Mouse (Mus musculus) midbrain, embryonic 16.5 days (tissue): ENCODE measurements around the gene Tfap2a. TPM values are rescaled to one million over a fixed set of nuclear protein-coding genes. Genes with fewer than 3 reads are reported as not detected.
A peak's percentile ranks its signal among the peaks of the same experiment; 100 is the strongest.

Experiments used
- ATAC-seq: fragments of 200-750 bp; cut with Nextera tagmentation; 2 replicates; pipeline ENCODE4 v1.8.0; 2017; ENCODE audit warnings: moderate TSS enrichment
- H3K27ac ChIP-seq: fragments of 300-500 bp; sonication (generic); 2 replicates; pipeline ENCODE4 v1.5.1; 2014; ENCODE audit warnings: mild to moderate bottlenecking, low read length, mixed read lengths
- H3K27me3 ChIP-seq: fragments of 300-500 bp; sonication (generic); 2 replicates; pipeline ENCODE4 v1.6.1; 2014; ENCODE audit warnings: low read depth, low read length, mixed read lengths; ENCODE audit not compliant: control insufficient read depth, insufficient read depth
- H3K36me3 ChIP-seq: fragments of 300-500 bp; sonication (generic); 2 replicates; pipeline ENCODE4 v1.6.1; 2014; ENCODE audit warnings: mild to moderate bottlenecking, low read length, moderate library complexity, mixed read lengths; ENCODE audit not compliant: control insufficient read depth, insufficient read depth
- H3K4me1 ChIP-seq: fragments of 300-500 bp; sonication (generic); 2 replicates; pipeline ENCODE4 v1.6.1; 2014; ENCODE audit warnings: mild to moderate bottlenecking, low read length, mixed read lengths; ENCODE audit not compliant: control insufficient read depth, insufficient read depth
- H3K4me2 ChIP-seq: fragments of 300-500 bp; sonication (generic); 2 replicates; pipeline ENCODE4 v1.6.1; 2014; ENCODE audit warnings: mild to moderate bottlenecking, low read length, mixed read lengths
- H3K4me3 ChIP-seq: fragments of 300-500 bp; sonication (generic); 2 replicates; pipeline ENCODE4 v1.5.1; 2014; ENCODE audit warnings: low read depth, mild to moderate bottlenecking, low read length, moderate library complexity, mixed read lengths
- H3K9ac ChIP-seq: fragments of 300-500 bp; sonication (generic); 2 replicates; pipeline ENCODE4 v1.6.1; 2014; ENCODE audit warnings: low read depth, low read length, mixed read lengths
- H3K9me3 ChIP-seq: fragments of 300-500 bp; sonication (generic); replicated peaks from 2 replicates; pipeline ENCODE4 v1.6.1; 2014; ENCODE audit warnings: mild to moderate bottlenecking, low read length, mixed read lengths; ENCODE audit not compliant: control insufficient read depth, poor library complexity, severe bottlenecking
- WGBS: fragments of 180-500 bp; shearing (Covaris S2); extraction: QIAGEN DNeasy Blood & Tissue Kit; methylation state at CpG from one replicate; pipeline ENCODE4 v1.1.7; 2014; 5-methylcytosine and 5-hydroxymethylcytosine counted together
- polyA plus RNA-seq: library from polyadenylated mRNA; unstranded; fragments of >200 nt; fragmentation: Nextera tagmentation; extraction: Ambion mirVana; gene quantifications from 2 replicates; pipeline ENCODE4 v1.2.1, GENCODE M21; 2015

Tfap2a gene
- polyA plus RNA-seq, 1 experiment from 2014 or later = 2.3 TPM

GRCm38 (mm10) chr13:40737099-40737498 lies 1.1 kb downstream of the Tfap2a start:
- peaks cover 19% of the 10 kb centered on the region for H3K4me1 ChIP-seq
- 3% methylated on average over 15 of the region's 15 CpGs for WGBS
- no peak overlapping the region for H3K4me3 ChIP-seq
- H3K27ac ChIP-seq = no peak overlapping the region
- H3K9me3 ChIP-seq = no peaks in the 10 kb centered on the region
- no peak for ATAC-seq
- no peak overlapping the region for H3K4me2 ChIP-seq
- H3K36me3 ChIP-seq = no peaks in the 10 kb centered on the region
- H3K9ac ChIP-seq = no peak overlapping the region
- H3K27me3 ChIP-seq = peaks cover 76% of the 10 kb centered on the region

GRCm38 (mm10) chr13:40736107-40736780 lies 1.9 kb downstream of the Tfap2a start:
- 7% methylated on average over 19 of the region's 19 CpGs for WGBS
- H3K4me2 ChIP-seq = no peak overlapping the region
- no peaks in the 10 kb centered on the region for H3K9me3 ChIP-seq
- ATAC-seq = no peak
- no peak overlapping the region for H3K4me3 ChIP-seq
- no peak overlapping the region for H3K9ac ChIP-seq
- peaks cover 72% of the 10 kb centered on the region for H3K27me3 ChIP-seq
- peaks cover 19% of the 10 kb centered on the region for H3K4me1 ChIP-seq
- H3K36me3 ChIP-seq = no peaks in the 10 kb centered on the region
- H3K27ac ChIP-seq = no peak overlapping the region

- no peaks in the 10 kb centered on the region for H3K36me3 ChIP-seq
- H3K4me2 ChIP-seq = no peak overlapping the region
- ATAC-seq = no peak
- H3K4me3 ChIP-seq = no peak overlapping the region
- H3K4me1 ChIP-seq = peaks cover 19% of the 10 kb centered on the region
- H3K27ac ChIP-seq = no peak overlapping the region
- no peaks in the 10 kb centered on the region for H3K9me3 ChIP-seq
- no peak overlapping the region for H3K9ac ChIP-seq
- H3K27me3 ChIP-seq = peaks cover 66% of the 10 kb centered on the region
- WGBS = 3% methylated on average over 15 of the region's 17 CpGs
Measured at GRCm38 (mm10) chr13:40735416-40736106, 2.6 kb downstream of the Tfap2a start.

- ATAC-seq = no peak
- H3K4me3 ChIP-seq = peak overlapping the region; percentile 31
- H3K36me3 ChIP-seq = no peaks in the 10 kb centered on the region
- peak overlapping the region; percentile 50 for H3K4me2 ChIP-seq
- H3K9ac ChIP-seq = no peak overlapping the region
- WGBS = under 1% methylated on average over 33 of the region's 33 CpGs
- H3K9me3 ChIP-seq = no peaks in the 10 kb centered on the region
- H3K27ac ChIP-seq = no peak overlapping the region
- H3K27me3 ChIP-seq = peaks cover 60% of the 10 kb centered on the region
- H3K4me1 ChIP-seq = peaks cover 19% of the 10 kb centered on the region
Measured at GRCm38 (mm10) chr13:40734316-40734965, 3.7 kb downstream of the Tfap2a start.

GRCm38 (mm10) chr13:40733542-40734151 lies 4.5 kb downstream of the Tfap2a start:
- H3K36me3 ChIP-seq = no peaks in the 10 kb centered on the region
- H3K4me3 ChIP-seq = peak overlapping the region; percentile 31
- peaks cover 52% of the 10 kb centered on the region for H3K27me3 ChIP-seq
- H3K4me1 ChIP-seq = peaks cover 19% of the 10 kb centered on the region
- WGBS = under 1% methylated on average over 37 of the region's 38 CpGs
- H3K9me3 ChIP-seq = no peaks in the 10 kb centered on the region
- ATAC-seq = peak; percentile 47; the same call in 1 of the 2 replicates
- no peak overlapping the region for H3K27ac ChIP-seq
- H3K4me2 ChIP-seq = peak overlapping the region; percentile 50
- no peak overlapping the region for H3K9ac ChIP-seq

GRCm38 (mm10) chr13:40732816-40733541 lies 5.2 kb downstream of the Tfap2a start:
- no peak overlapping the region for H3K9ac ChIP-seq
- WGBS = under 1% methylated on average over 30 of the region's 30 CpGs
- no peaks in the 10 kb centered on the region for H3K9me3 ChIP-seq
- peak overlapping the region; percentile 31 for H3K4me3 ChIP-seq
- H3K4me1 ChIP-seq = peaks cover 17% of the 10 kb centered on the region
- no peaks in the 10 kb centered on the region for H3K36me3 ChIP-seq
- ATAC-seq = no peak
- peaks cover 52% of the 10 kb centered on the region for H3K27me3 ChIP-seq
- no peak overlapping the region for H3K27ac ChIP-seq
- peak overlapping the region; percentile 50 for H3K4me2 ChIP-seq

GRCm38 (mm10) chr13:40732085-40732484 lies 6.1 kb downstream of the Tfap2a start:
- Histone ChIP-seq H3K9me3 (no peaks in the 10 kb centered on the region), H3K9ac (no peak overlapping the region), H3K27me3 (peaks cover 48% of the 10 kb centered on the region), H3K27ac (no peak overlapping the region), H3K4me2 (peak overlapping the region; percentile 57), H3K4me1 (peaks cover 15% of the 10 kb centered on the region), H3K4me3 (peak overlapping the region; percentile 35), H3K36me3 (no peaks in the 10 kb centered on the region)
- no peak for ATAC-seq
- WGBS = 2% methylated on average over 11 of the region's 11 CpGs

GRCm38 (mm10) chr13:40731179-40731841 lies 6.9 kb downstream of the Tfap2a start:
- H3K4me3 ChIP-seq = peak overlapping the region; percentile 35
- H3K4me1 ChIP-seq = peaks cover 15% of the 10 kb centered on the region
- under 1% methylated on average over 73 of the region's 74 CpGs for WGBS
- no peaks in the 10 kb centered on the region for H3K36me3 ChIP-seq
- peaks cover 44% of the 10 kb centered on the region for H3K27me3 ChIP-seq
- H3K9me3 ChIP-seq = no peaks in the 10 kb centered on the region
- H3K4me2 ChIP-seq = peak overlapping the region; percentile 57
- peak; percentile 28; the same call in 1 of the 2 replicates for ATAC-seq
- H3K27ac ChIP-seq = peak overlapping the region; percentile 77
- peak overlapping the region; percentile 17; the same call in 1 of the 2 replicates for H3K9ac ChIP-seq
